Mouse (Mus musculus): Measurements from ENCODE around the gene Cep131. TPM values are rescaled to one million over a fixed set of nuclear protein-coding genes. Genes with fewer than 3 reads are reported as not detected.

The Cep131 gene
- polyA plus RNA-seq (2015; fragmentation: Illumina TruSeq; extraction: RNeasy Lipid Tissue Mini Kit (QIAGEN cat#74804); ENCODE audit: insufficient read depth, low replicate concordance), result 1.8 TPM

GRCm38 (mm10) chr11:120086702-120087152, at the start of gene Cep131:
Gene Cep131, minus strand, starts transcription at chr11:120086827.

DNA sequence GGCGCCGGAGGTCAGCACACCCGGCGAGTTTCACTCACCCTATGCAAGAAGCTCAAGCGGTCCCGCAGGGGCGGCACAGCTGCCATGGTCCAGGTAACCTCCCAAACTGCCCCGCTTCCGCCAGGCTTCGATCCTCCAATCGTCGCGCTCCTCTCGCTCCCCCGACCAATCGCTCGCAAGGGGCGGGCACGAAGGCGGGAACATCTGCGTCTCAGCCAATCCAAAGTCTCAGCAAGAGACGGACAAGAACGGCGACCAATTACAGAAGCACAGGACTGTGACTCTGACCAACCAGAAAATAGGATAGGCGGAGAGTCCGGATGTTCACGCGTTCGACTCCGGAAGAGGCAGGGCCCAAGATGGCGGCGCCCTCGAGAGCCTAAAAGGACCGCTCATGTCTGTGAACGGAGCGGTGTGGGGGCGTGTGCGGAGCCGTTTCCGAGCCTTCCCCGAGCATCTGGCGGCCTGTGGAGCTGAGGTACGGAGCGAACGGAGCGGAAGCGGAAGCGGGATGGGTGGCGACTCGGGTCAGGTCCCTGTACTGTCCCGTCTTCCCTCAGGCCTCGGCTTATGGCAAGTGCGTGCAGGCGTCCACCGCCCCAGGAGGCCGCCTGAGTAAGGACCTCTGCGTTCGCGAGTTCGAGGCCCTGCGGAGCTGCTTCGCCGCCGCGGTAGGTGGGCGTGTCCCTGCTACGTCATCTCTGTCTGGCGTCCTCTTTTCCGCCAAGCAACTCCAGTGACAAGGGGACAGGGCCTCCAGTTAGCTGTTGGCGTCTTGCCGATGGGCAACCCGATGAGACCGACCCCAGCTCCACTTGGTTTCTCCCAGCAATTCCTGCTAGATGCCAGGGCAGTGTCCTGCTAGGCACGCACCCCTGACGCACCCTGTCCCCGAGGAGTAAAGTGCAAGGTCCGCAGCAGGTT, 12.2 kb upstream of the Cep131 start, which contains the start of the genes Tepsin and Ndufaf8:
Gene Tepsin, minus strand, starts transcription at position 144 of the 924 bp plus-strand sequence.
Gene Ndufaf8, plus strand, starts transcription at position 341 of the 924 bp plus-strand sequence.

DNA sequence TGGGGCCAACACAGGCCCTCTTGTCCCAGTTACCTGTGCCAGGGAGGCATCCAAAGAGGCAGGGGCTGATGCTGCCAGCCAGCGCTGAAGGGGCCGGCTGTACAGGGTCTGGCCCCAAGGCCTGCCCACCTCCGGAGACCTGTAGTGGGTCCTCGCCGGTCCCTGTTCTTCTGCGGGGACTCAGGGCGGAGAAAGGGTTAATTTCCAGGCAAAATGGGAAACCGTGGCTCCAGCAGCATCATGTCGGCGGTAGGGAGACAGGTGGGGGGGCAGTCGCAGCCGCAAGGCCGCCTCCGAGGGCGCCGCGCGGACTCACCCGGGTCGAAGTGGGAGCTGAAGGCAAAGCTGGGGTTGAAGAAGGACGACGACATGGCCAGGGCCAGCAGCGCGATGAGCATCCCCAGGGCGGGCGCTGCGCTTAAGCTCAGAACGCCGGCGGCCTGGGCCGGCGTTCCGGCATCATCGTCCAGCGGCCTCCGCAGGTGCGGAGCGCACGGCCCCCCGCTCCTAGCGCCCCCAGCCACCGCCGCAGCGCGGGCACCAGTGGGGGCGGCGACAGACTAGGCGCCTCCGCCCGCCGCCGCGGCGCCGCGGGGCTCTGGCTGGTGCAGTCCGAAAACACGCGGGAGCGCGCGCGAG, 40.0 kb downstream of the Cep131 start, which contains the start of gene Aatk:
Gene Aatk, minus strand, starts transcription at position 615 of the 639 bp plus-strand sequence.

Other genes starting within 250 kb of the Cep131 start
- gene Chmp6, start 173.4 kb downstream of the Cep131 start, polyA plus RNA-seq (2015; fragmentation: Illumina TruSeq; extraction: RNeasy Lipid Tissue Mini Kit (QIAGEN cat#74804); ENCODE audit: insufficient read depth, low replicate concordance), result 18.6 TPM
- 4.0 TPM for gene Baiap2, start 144.1 kb downstream of the Cep131 start, polyA plus RNA-seq (2015; fragmentation: Illumina TruSeq; extraction: RNeasy Lipid Tissue Mini Kit (QIAGEN cat#74804); ENCODE audit: insufficient read depth, low replicate concordance)
- gene Aatk, start 39.7 kb downstream of the Cep131 start, polyA plus RNA-seq (2015; fragmentation: Illumina TruSeq; extraction: RNeasy Lipid Tissue Mini Kit (QIAGEN cat#74804); ENCODE audit: insufficient read depth, low replicate concordance), result 1.2 TPM
- 20.1 TPM for gene Tepsin, start 11.9 kb upstream of the Cep131 start, polyA plus RNA-seq (2015; fragmentation: Illumina TruSeq; extraction: RNeasy Lipid Tissue Mini Kit (QIAGEN cat#74804); ENCODE audit: insufficient read depth, low replicate concordance)
- 4.6 TPM for gene Ndufaf8, start 12.1 kb upstream of the Cep131 start, polyA plus RNA-seq (2015; fragmentation: Illumina TruSeq; extraction: RNeasy Lipid Tissue Mini Kit (QIAGEN cat#74804); ENCODE audit: insufficient read depth, low replicate concordance)
- 21.9 TPM for gene Slc38a10, start 64.5 kb upstream of the Cep131 start, polyA plus RNA-seq (2015; fragmentation: Illumina TruSeq; extraction: RNeasy Lipid Tissue Mini Kit (QIAGEN cat#74804); ENCODE audit: insufficient read depth, low replicate concordance)
- 2.5 TPM for gene Bahcc1, start 146.1 kb upstream of the Cep131 start, polyA plus RNA-seq (2015; fragmentation: Illumina TruSeq; extraction: RNeasy Lipid Tissue Mini Kit (QIAGEN cat#74804); ENCODE audit: insufficient read depth, low replicate concordance)